Mouse (Mus musculus): ENCODE measurements around the gene Rnft1. TPM values are rescaled to one million over a fixed set of nuclear protein-coding genes. Genes with fewer than 3 reads are reported as not detected.

Gene Rnft1
- 57.8 and 60.3 TPM in 2 replicates for polyA plus RNA-seq (2015; fragmentation: Nextera tagmentation; extraction: Ambion mirVana)

DNA sequence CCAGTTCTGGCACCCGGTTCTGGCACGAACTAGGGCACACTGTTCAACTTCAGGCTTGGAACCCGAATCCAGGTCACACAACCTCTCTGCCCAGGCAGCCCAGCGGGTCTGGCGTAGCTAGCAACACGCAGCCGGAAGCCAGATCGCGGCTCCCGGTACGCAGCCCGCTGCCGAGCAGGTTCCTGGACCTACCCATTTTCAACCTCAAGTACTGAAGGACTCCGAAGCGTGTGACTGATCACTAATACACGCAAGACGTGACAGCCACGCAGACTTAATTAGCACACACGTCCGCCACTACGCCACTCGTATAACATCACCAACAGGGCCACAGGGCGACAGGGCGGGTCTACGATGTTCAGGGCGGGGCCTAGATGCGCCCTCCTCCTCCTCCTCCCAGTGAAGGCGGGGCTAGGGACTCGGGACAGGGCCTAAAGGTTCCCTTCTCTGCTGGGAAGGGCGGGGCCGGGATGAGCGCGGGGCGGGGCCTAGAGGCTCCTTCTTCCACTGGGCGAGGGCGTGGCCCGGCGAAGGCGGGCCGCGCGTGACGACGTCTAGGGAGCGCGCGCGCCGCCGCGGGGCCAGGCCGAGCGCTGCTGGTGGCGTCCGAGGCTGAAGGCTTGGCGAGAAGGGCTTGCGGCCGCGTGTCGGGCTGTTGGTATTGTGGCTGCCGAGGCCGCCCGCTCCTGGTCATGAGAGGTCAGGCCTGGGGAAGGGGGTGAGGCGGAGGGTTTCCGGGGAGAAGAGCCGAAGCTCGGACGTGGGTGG is at the start of gene Rnft1:
Gene Rnft1, plus strand, starts transcription at position 557 of the 768 bp plus-strand sequence.

DNA sequence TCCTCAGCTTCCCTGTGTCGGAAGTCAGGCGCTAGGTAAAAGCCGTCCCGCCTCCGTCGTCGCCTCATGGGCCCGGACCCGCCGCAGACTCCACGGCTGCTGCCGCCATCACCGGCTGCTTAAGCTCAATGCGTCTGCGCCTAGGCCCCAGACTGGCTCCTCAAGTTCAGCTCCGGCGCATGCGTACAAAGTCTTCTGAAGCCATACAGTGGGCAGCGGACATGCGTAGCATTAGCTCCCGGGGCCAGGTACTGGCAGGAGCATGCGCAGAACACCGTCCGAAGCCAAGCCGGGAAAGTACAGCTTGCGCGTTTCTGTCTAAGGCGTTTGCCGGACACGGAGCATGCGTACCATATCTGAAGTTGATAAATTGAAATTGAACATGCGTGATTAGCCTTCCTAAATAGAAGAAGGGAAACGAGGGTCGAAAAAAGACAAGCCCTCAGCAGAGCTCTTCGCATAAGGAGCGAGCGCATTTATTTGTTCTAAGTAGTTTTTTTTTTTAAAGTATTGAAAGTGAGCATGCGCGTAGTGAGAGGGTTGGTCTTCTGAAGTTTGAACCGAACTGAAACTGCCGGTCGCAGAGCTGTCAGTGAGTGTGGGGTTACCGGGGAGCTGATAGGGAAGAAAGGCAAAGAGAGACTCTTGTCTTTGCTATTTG is 60.3 kb downstream of the Rnft1 start, which contains the start of the genes Rps6kb1 and Tubd1:
Gene Rps6kb1, minus strand, starts transcription at position 167 of the 661 bp plus-strand sequence.
Gene Tubd1, plus strand, starts transcription at position 353 of the 661 bp plus-strand sequence.

Other genes with a start within 250 kb of the Rnft1 start
- gene Ints2, start 227.1 kb upstream of the Rnft1 start, polyA plus RNA-seq (2015; fragmentation: Nextera tagmentation; extraction: Ambion mirVana) = 7.0 and 10.4 TPM in 2 replicates
- 3.9 and 4.4 TPM in 2 replicates for gene Med13, start 127.1 kb upstream of the Rnft1 start, polyA plus RNA-seq (2015; fragmentation: Nextera tagmentation; extraction: Ambion mirVana)
- 42.4 and 53.7 TPM in 2 replicates for gene Rps6kb1, start 60.1 kb downstream of the Rnft1 start, polyA plus RNA-seq (2015; fragmentation: Nextera tagmentation; extraction: Ambion mirVana)
- 9.2 and 12.0 TPM in 2 replicates for gene Tubd1, start 60.3 kb downstream of the Rnft1 start, polyA plus RNA-seq (2015; fragmentation: Nextera tagmentation; extraction: Ambion mirVana)
- 126 and 176 TPM in 2 replicates for gene Vmp1, start 199.2 kb downstream of the Rnft1 start, polyA plus RNA-seq (2015; fragmentation: Nextera tagmentation; extraction: Ambion mirVana)
- gene Ptrh2, start 199.3 kb downstream of the Rnft1 start, polyA plus RNA-seq (2015; fragmentation: Nextera tagmentation; extraction: Ambion mirVana) = 28.6 and 32.1 TPM in 2 replicates